Mouse (Mus musculus): Measurements from ENCODE around the gene Ccnb1. TPM values are rescaled to one million over a fixed set of nuclear protein-coding genes. Genes with fewer than 3 reads are reported as not detected.
A peak's percentile ranks its signal among the peaks of the same experiment; 100 is the strongest.
"Not testable (repeated sequence)": the region's sequence is repeated elsewhere in the genome, so short reads cannot be mapped to it uniquely, and the experiment has no call there.

Gene Ccnb1
- total RNA-seq, 2 experiments from 2014 or later: 0.64 to 0.66 TPM

GRCm38 (mm10) chr13:100775252-100776055, 10.9 kb downstream of the Ccnb1 start, which contains the start of gene Cenph:
Gene Cenph (minus strand): TSS chr13:100775899.
- intact Hi-C loops (cut with DNase I): no loop called here
- DNase-seq: peak; percentile 60 to 75

- intact Hi-C loops (cut with DNase I): no loop called here
- DNase-seq: no peak
These were observed 11.7 kb downstream of the Ccnb1 start for GRCm38 (mm10) chr13:100774704-100775103.

- DNase-seq: no peak
- intact Hi-C loops (cut with DNase I): no loop called here
These were observed 31.0 kb downstream of the Ccnb1 start for GRCm38 (mm10) chr13:100755329-100755728.

GRCm38 (mm10) chr13:100754186-100754585, 32.2 kb downstream of the Ccnb1 start:
- intact Hi-C loops (cut with DNase I): no loop called here
- DNase-seq: no peak

- no peak for DNase-seq
- intact Hi-C loops (cut with DNase I): no loop called here
These were observed 33.4 kb downstream of the Ccnb1 start for GRCm38 (mm10) chr13:100753011-100753410.

GRCm38 (mm10) chr13:100752529-100752928, 33.8 kb downstream of the Ccnb1 start:
- DNase-seq: no peak
- intact Hi-C loops (cut with DNase I): no loop called here

GRCm38 (mm10) chr13:100751402-100751801, 35.0 kb downstream of the Ccnb1 start:
- intact Hi-C loops (cut with DNase I): no loop called here
- DNase-seq: no peak

- DNase-seq: no peak
- intact Hi-C loops (cut with DNase I): no loop called here
These were observed 35.6 kb downstream of the Ccnb1 start for GRCm38 (mm10) chr13:100750799-100751198.

GRCm38 (mm10) chr13:100748638-100749037, 37.7 kb downstream of the Ccnb1 start:
- intact Hi-C loops (cut with DNase I): loop anchor here (10.0 kb wide), 1 partner anchor 76 kb away; no protein-coding TSS in a partner anchor
- no peak for DNase-seq

- intact Hi-C loops (cut with DNase I): loop anchor here (10.0 kb wide), 1 partner anchor 79 kb away; no protein-coding TSS in a partner anchor
These were observed 40.3 kb downstream of the Ccnb1 start for GRCm38 (mm10) chr13:100746090-100746489.

GRCm38 (mm10) chr13:100744036-100744744, 42.2 kb downstream of the Ccnb1 start, which contains the start of gene Mrps36:
Gene Mrps36 (minus strand): TSS chr13:100744659.
- DNase-seq: peak; percentile 84 to 88
- intact Hi-C loops (cut with DNase I): loop anchor here (10.0 kb wide), 1 partner anchor 81 kb away; no protein-coding TSS in a partner anchor

More at GRCm38 (mm10) chr13:100746090-100746489, 40.3 kb downstream of the Ccnb1 start:
- DNase-seq: no peak

- no peak for DNase-seq
- intact Hi-C loops (cut with DNase I): loop anchor here (10.0 kb wide), 1 partner anchor 81 kb away; no protein-coding TSS in a partner anchor
These were observed 42.9 kb downstream of the Ccnb1 start for GRCm38 (mm10) chr13:100743346-100744035.

GRCm38 (mm10) chr13:100742831-100743230, 43.5 kb downstream of the Ccnb1 start:
- intact Hi-C loops (cut with DNase I): loop anchor here (10.0 kb wide), 1 partner anchor 82 kb away; no protein-coding TSS in a partner anchor
- no peak for DNase-seq

GRCm38 (mm10) chr13:100732756-100733155, 53.6 kb downstream of the Ccnb1 start:
- no peak for DNase-seq
- intact Hi-C loops (cut with DNase I): loop anchor here (10.0 kb wide), 1 partner anchor 628 kb away; the partner anchor contains the start of genes Bdp1 and Serf1

GRCm38 (mm10) chr13:100731462-100732046, 54.8 kb downstream of the Ccnb1 start:
- not testable (repeated sequence) for DNase-seq
- intact Hi-C loops (cut with DNase I): loop anchor here (10.0 kb wide), 1 partner anchor 627 kb away; the partner anchor contains the start of genes Bdp1 and Serf1

- intact Hi-C loops (cut with DNase I): loop anchor here (10.0 kb wide), 1 partner anchor 626 kb away; the partner anchor contains the start of genes Bdp1 and Serf1
- peak; percentile 87 to 89 for DNase-seq
These were observed 55.6 kb downstream of the Ccnb1 start, which contains the start of gene Cdk7 for GRCm38 (mm10) chr13:100730861-100731176. Gene Cdk7 (minus strand): TSS chr13:100730939.

- intact Hi-C loops (cut with DNase I): loop anchor here (10.0 kb wide), 1 partner anchor 626 kb away; the partner anchor contains the start of genes Bdp1 and Serf1
- DNase-seq: no peak
These were observed 56.1 kb downstream of the Ccnb1 start for GRCm38 (mm10) chr13:100730153-100730860.
